Mouse (Mus musculus) heart, embryonic 15.5 days (tissue): ENCODE data around the gene Slc17a8. TPM values are rescaled to one million over a fixed set of nuclear protein-coding genes. Genes with fewer than 3 reads are reported as not detected.
"Not testable (repeated sequence)": the region's sequence is repeated elsewhere in the genome, so short reads cannot be mapped to it uniquely, and the experiment has no call there.

Experiments
- ATAC-seq: fragments of 200-750 bp; cut with Nextera tagmentation; replicated peaks from 2 replicates; pipeline ENCODE4 v1.8.0; 2017; ENCODE audit warnings: low read depth, moderate TSS enrichment; ENCODE audit not compliant: insufficient number of reproducible peaks, insufficient read depth, low FRiP score
- H3K27ac ChIP-seq: fragments of 300-500 bp; sonication (generic); 2 replicates; pipeline ENCODE4 v1.5.1; 2015; ENCODE audit warnings: mild to moderate bottlenecking, inconsistent platforms
- H3K27me3 ChIP-seq: fragments of 300-500 bp; sonication (generic); 2 replicates; pipeline ENCODE4 v1.6.1; 2015; ENCODE audit warnings: inconsistent platforms
- H3K36me3 ChIP-seq: fragments of 300-500 bp; sonication (generic); 2 replicates; pipeline ENCODE4 v1.6.1; 2015; ENCODE audit warnings: mild to moderate bottlenecking, inconsistent platforms
- H3K4me1 ChIP-seq: fragments of 300-500 bp; sonication (generic); replicated peaks from 2 replicates; pipeline ENCODE4 v1.6.1; 2015; ENCODE audit warnings: inconsistent platforms
- H3K4me2 ChIP-seq: fragments of 300-500 bp; sonication (generic); 2 replicates; pipeline ENCODE4 v1.6.1; 2015; ENCODE audit warnings: inconsistent platforms, mild to moderate bottlenecking, moderate library complexity
- H3K4me3 ChIP-seq: fragments of 300-500 bp; sonication (generic); 2 replicates; pipeline ENCODE4 v1.5.1; 2015; ENCODE audit warnings: mild to moderate bottlenecking, inconsistent platforms
- H3K9ac ChIP-seq: fragments of 300-500 bp; sonication (generic); 2 replicates; pipeline ENCODE4 v1.6.1; 2015; ENCODE audit warnings: mild to moderate bottlenecking, inconsistent platforms
- H3K9me3 ChIP-seq: fragments of 300-500 bp; sonication (generic); replicated peaks from 2 replicates; pipeline ENCODE4 v1.6.1; 2016; ENCODE audit warnings: inconsistent platforms
- WGBS: fragments of 180-500 bp; shearing (Covaris S2); methylation state at CpG from one replicate; pipeline ENCODE4 v1.1.7; 2015; ENCODE audit warnings: mixed read lengths; 5-methylcytosine and 5-hydroxymethylcytosine counted together
- polyA plus RNA-seq: library from polyadenylated mRNA; unstranded; fragments of >200 nt; fragmentation: Nextera tagmentation; extraction: Ambion mirVana; gene quantifications from 2 replicates; pipeline ENCODE4 v1.2.1, GENCODE M21; 2015

The Slc17a8 gene
- polyA plus RNA-seq, 1 experiment from 2014 or later = 0.03 TPM

- H3K27me3 ChIP-seq, H3K27ac ChIP-seq, H3K36me3 ChIP-seq, H3K9ac ChIP-seq, H3K9me3 ChIP-seq, ATAC-seq, H3K4me3 ChIP-seq, H3K4me1 ChIP-seq, H3K4me2 ChIP-seq: not testable (repeated sequence)
- 83% methylated on average over 7 of the region's 7 CpGs for WGBS
Measured at GRCm38 (mm10) chr10:89553855-89554254, 67.2 kb downstream of the Slc17a8 start.

GRCm38 (mm10) chr10:89553015-89553414 is 68.0 kb downstream of the Slc17a8 start:
- Histone ChIP-seq H3K36me3 (no peaks in the 10 kb centered on the region), H3K27ac (no peak overlapping the region), H3K4me1 (no peaks in the 10 kb centered on the region), H3K9me3 (no peaks in the 10 kb centered on the region), H3K9ac (no peak overlapping the region), H3K4me2 (no peak overlapping the region), H3K4me3 (no peak overlapping the region), H3K27me3 (no peaks in the 10 kb centered on the region)
- no peak for ATAC-seq
- 80% methylated on average over 5 of the region's 5 CpGs for WGBS

GRCm38 (mm10) chr10:89551657-89552056 is 69.4 kb downstream of the Slc17a8 start:
- WGBS = 94% methylated on average over 4 of the region's 4 CpGs
- no peak overlapping the region for H3K27ac ChIP-seq
- no peaks in the 10 kb centered on the region for H3K9me3 ChIP-seq
- ATAC-seq = no peak
- H3K36me3 ChIP-seq = no peaks in the 10 kb centered on the region
- no peaks in the 10 kb centered on the region for H3K4me1 ChIP-seq
- no peak overlapping the region for H3K4me3 ChIP-seq
- no peaks in the 10 kb centered on the region for H3K27me3 ChIP-seq
- no peak overlapping the region for H3K4me2 ChIP-seq
- H3K9ac ChIP-seq = no peak overlapping the region

DNA sequence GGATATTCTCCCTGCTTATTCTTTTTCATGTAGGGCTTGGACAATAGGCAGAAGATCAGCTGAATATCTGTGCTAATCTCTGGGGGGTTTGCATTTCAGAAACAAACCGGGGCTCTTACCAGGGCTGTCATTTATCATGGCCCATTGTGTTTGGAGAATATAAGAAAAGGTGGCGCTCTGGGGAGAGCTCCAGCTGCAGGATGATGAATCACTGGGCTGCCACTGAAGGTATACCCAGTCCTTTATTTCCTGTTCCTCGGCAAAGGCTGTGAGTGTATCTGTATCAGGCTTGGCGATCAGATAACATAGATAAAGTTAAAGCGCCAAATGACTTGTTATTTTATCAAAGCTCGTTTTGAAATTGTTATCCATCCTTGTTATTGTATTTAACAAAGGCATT is 73.0 kb downstream of the Slc17a8 start:
- no peak for ATAC-seq
- no peak overlapping the region for H3K4me2 ChIP-seq
- no peaks in the 10 kb centered on the region for H3K27me3 ChIP-seq
- no peaks in the 10 kb centered on the region for H3K36me3 ChIP-seq
- no peak overlapping the region for H3K4me3 ChIP-seq
- 32% methylated on average over 6 of the region's 6 CpGs for WGBS
- peaks cover 3% of the 10 kb centered on the region for H3K4me1 ChIP-seq
- no peak overlapping the region for H3K9ac ChIP-seq
- no peak overlapping the region for H3K27ac ChIP-seq
- H3K9me3 ChIP-seq = no peaks in the 10 kb centered on the region

DNA sequence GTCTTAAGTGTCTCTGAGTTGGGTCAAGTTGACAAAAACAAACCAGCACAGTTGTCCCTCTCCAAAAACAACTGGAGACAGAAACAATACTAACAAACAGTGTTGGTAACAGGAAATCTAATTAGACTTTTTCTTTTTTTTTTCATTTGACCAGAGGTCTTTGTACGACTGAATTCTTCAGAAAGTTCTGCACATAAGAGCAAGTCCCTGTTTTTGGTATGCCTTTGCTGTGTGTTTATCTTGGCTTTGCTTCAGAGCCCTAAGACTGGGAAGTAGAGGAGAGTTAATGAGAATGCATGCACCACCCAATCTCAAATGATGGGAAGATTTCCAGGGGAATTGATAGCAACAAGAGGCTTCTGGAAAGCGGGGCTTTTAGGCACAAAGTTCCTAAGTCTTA is 74.1 kb downstream of the Slc17a8 start:
- ATAC-seq = no peak
- no peak overlapping the region for H3K9ac ChIP-seq
- H3K4me1 ChIP-seq = peaks cover 3% of the 10 kb centered on the region
- H3K27me3 ChIP-seq = no peaks in the 10 kb centered on the region
- H3K9me3 ChIP-seq = no peaks in the 10 kb centered on the region
- H3K4me3 ChIP-seq = no peak overlapping the region
- no peak overlapping the region for H3K4me2 ChIP-seq
- 58% methylated on average over 2 of the region's 2 CpGs for WGBS
- H3K36me3 ChIP-seq = no peaks in the 10 kb centered on the region
- H3K27ac ChIP-seq = no peak overlapping the region

DNA sequence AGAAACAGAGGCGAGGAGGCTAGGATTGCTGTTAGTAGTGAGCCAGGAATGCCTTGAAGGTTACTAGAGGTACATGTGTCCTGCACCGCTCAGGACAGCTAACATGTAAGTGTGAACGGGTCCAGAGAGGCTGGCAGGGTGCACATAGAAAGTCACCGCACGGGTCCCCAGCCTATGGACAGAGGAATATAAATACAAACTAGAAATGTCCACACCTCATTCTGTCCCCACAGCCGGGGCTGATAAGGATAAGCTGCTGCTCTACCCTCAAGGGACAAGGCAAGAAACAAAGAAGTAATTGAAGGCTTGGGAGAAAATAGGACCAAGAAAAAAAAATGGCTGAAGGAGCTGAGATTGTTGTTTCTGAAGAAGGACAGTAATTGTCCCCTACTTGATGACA is 77.2 kb downstream of the Slc17a8 start:
- no peaks in the 10 kb centered on the region for H3K9me3 ChIP-seq
- H3K27me3 ChIP-seq = no peaks in the 10 kb centered on the region
- H3K9ac ChIP-seq = no peak overlapping the region
- no peak overlapping the region for H3K27ac ChIP-seq
- peaks cover 3% of the 10 kb centered on the region for H3K4me1 ChIP-seq
- H3K4me3 ChIP-seq = no peak overlapping the region
- H3K4me2 ChIP-seq = peak overlapping the region; percentile 27; the same call in 1 of the 2 replicates
- 32% methylated on average over 6 of the region's 6 CpGs for WGBS
- ATAC-seq = 0 out of 2 replicates have a peak, but pooled peaks have one; percentile 10
- H3K36me3 ChIP-seq = no peaks in the 10 kb centered on the region

GRCm38 (mm10) chr10:89542321-89542720 is 78.7 kb downstream of the Slc17a8 start:
- no peaks in the 10 kb centered on the region for H3K27me3 ChIP-seq
- no peak overlapping the region for H3K9ac ChIP-seq
- no peaks in the 10 kb centered on the region for H3K36me3 ChIP-seq
- no peaks in the 10 kb centered on the region for H3K9me3 ChIP-seq
- H3K4me2 ChIP-seq = no peak overlapping the region
- H3K4me1 ChIP-seq = peaks cover 3% of the 10 kb centered on the region
- H3K27ac ChIP-seq = no peak overlapping the region
- H3K4me3 ChIP-seq = no peak overlapping the region
- 78% methylated on average over 3 of the region's 3 CpGs for WGBS
- ATAC-seq = no peak

DNA sequence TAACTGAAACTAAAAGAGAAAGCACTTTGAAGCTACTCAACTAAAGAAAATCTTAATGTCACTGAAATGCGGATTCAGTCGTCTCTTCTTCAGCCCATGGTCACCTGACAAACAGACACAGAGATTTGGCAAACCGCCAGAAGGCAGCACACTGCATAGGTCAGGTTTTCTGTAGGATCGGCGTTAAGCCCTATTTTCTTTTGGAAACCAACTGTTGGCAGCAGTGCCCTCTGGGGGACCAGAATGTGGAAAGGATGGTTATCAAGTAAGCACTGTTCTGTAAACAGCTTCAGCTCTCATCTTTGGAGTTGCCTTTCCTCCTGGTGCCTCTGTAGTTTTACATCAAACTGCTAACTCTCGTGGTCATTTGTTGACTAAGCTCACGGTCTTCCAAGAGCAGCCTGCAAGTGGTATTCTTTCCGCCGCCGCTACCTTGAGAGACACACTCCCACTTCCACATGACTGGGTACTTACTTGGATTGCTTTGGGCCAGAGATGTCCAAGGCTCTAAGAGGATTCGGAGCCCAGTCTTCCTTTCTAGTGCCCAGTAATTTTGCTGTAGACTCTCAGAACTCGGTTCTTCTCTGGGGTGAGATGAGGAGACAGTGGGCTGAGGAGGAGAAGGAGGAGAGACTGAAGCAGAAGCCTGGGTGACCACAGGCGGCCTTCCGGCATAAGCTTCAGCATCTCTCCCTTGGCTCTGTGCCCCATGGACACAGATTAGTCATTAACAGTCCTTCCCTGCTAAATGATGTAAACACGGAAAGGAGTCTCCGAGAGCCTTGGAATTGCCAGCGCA is 87.9 kb downstream of the Slc17a8 start, which contains the start of gene Nr1h4:
Gene Nr1h4 (minus strand): TSS at position 657 of the 799 bp plus-strand sequence.
- no peak within 1 kb of the TSS for H3K9ac ChIP-seq
- peak within 1 kb of the TSS; percentile 17 for H3K4me2 ChIP-seq
- 46% methylated on average over 17 of the region's 17 CpGs for WGBS
- peaks cover 34% of the 10 kb centered on the region for H3K4me1 ChIP-seq
- peak within 1 kb of the TSS; percentile 22; the same call in 1 of the 2 replicates for H3K27ac ChIP-seq
- no peaks in the 10 kb centered on the region for H3K27me3 ChIP-seq
- no peaks in the 10 kb centered on the region for H3K9me3 ChIP-seq
- H3K36me3 ChIP-seq = no peaks in the 10 kb centered on the region
- peak within 1 kb of the TSS; percentile 2; the same call in 1 of the 2 replicates for H3K4me3 ChIP-seq
- no peak for ATAC-seq

- Histone ChIP-seq H3K4me3 (0 out of 2 replicates have a peak overlapping the region, but pooled peaks have one; percentile 2), H3K4me2 (peak overlapping the region; percentile 17), H3K4me1 (peaks cover 34% of the 10 kb centered on the region), H3K27ac (no peak overlapping the region), H3K9me3 (no peaks in the 10 kb centered on the region), H3K9ac (no peak overlapping the region), H3K36me3 (no peaks in the 10 kb centered on the region), H3K27me3 (no peaks in the 10 kb centered on the region)
- whole genome bisulfite sequencing = 63% methylated on average over 5 of the region's 5 CpGs
- ATAC-seq = no peak
Measured at GRCm38 (mm10) chr10:89532451-89532850, 88.6 kb downstream of the Slc17a8 start.

- H3K9me3 ChIP-seq = no peaks in the 10 kb centered on the region
- no peak overlapping the region for H3K4me2 ChIP-seq
- H3K36me3 ChIP-seq = no peaks in the 10 kb centered on the region
- peaks cover 38% of the 10 kb centered on the region for H3K4me1 ChIP-seq
- WGBS = 39% methylated on average over 2 of the region's 2 CpGs
- ATAC-seq = no peak
- no peak overlapping the region for H3K9ac ChIP-seq
- no peak overlapping the region for H3K4me3 ChIP-seq
- 0 out of 2 replicates have a peak overlapping the region, but pooled peaks have one; percentile 58 for H3K27ac ChIP-seq
- no peaks in the 10 kb centered on the region for H3K27me3 ChIP-seq
Measured at GRCm38 (mm10) chr10:89531976-89532375, 89.1 kb downstream of the Slc17a8 start.

- Histone ChIP-seq H3K4me2 (no peak overlapping the region), H3K4me3 (no peak overlapping the region), H3K27me3 (no peaks in the 10 kb centered on the region), H3K36me3 (no peaks in the 10 kb centered on the region), H3K4me1 (peaks cover 43% of the 10 kb centered on the region), H3K9me3 (no peaks in the 10 kb centered on the region), H3K9ac (no peak overlapping the region), H3K27ac (peak overlapping the region; percentile 58)
- peak; percentile 85 for ATAC-seq
- 15% methylated on average over 5 of the region's 5 CpGs for WGBS
Measured at GRCm38 (mm10) chr10:89531194-89531634, 89.8 kb downstream of the Slc17a8 start.
